ENCODE assay signal across 14 mouse cellular contexts in the genomic region with DNA sequence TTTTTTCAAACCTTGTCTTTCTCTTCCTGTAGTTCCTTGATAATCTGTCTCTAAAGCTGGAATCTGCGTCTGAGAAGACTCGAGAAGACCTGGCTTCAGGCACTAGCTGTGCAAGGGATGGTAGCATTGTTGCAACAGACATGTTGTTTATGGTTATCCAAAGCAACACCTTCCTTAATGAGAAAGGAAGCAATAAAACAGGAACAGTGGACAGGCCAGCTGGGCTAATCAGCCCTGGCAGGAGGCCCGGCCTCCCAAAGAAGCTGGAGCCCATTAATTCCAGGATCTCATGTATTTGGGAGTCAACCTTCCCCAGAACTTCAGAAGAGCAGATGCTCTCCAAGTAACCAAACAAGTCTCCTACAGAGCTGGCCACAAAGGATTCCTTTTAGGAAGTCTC.
DNase-seq lines count a peak whose midpoint lies in the region; ATAC-seq and TF ChIP-seq lines count a peak whose summit lies in the region.
"Had no signal": no experiment of that assay in that cellular context is flagged by ENCODE, and none has a peak within 500 bp of the region (broad histone marks: within the 10 kb centered on the region; RNA-seq: fewer than 3 reads in every experiment).

No protein-coding gene starts in this region.

- no peak for TF ChIP-seq CTCF in kidney, adult 2 months (conservative IDR thresholded peaks at IDR 0.05; ENCODE audit: insufficient read depth, insufficient read length, low read depth, low read length)

- DNase-seq in gastrocnemius, postnatal 10 days = peak; percentile 12
- no peak for DNase-seq in gastrocnemius, postnatal 25 days
- DNase-seq in kidney, adult 2 months = peak; percentile 31
- DNase-seq in MN1 (ENCODE audit: low spot score) = peak; percentile 22
- peak; percentile 69 to 77 for DNase-seq in kidney, postnatal 4 days
- no peak for DNase-seq in right cerebral cortex, postnatal 25 days
- DNase-seq in hindbrain, embryonic 10.5 days (ENCODE audit: low spot score) = no peak
- DNase-seq: adrenal gland, adult 2 months; cerebellum, adult 2 months; left cerebral cortex, postnatal 4 days; right cerebral cortex, postnatal 4 days had no signal

- TF ChIP-seq POLR2A in kidney, adult 2 months (IDR thresholded peaks at IDR 0.05; ENCODE audit: low read depth, low read length) = no peak

- ATAC-seq in kidney, embryonic 16.5 days (ENCODE audit: low FRiP score, low TSS enrichment) = no peak

- H3K27ac ChIP-seq in kidney, adult 2 months (ENCODE audit: insufficient read depth, low read depth, low read length) = no peak overlapping the region
- no peak overlapping the region; the same call in 1 of the 2 replicates for H3K27ac ChIP-seq in kidney, embryonic 16.5 days (ENCODE audit: low read length)
- no peak overlapping the region for H3K27ac ChIP-seq in hindbrain, embryonic 10.5 days
- H3K27ac ChIP-seq: midbrain, embryonic 12.5 days; stomach, embryonic 15.5 days had no signal

- no peaks in the 10 kb centered on the region for H3K9me3 ChIP-seq in kidney, embryonic 16.5 days (ENCODE audit: low read length)
- H3K9me3 ChIP-seq in hindbrain, embryonic 10.5 days = no peaks in the 10 kb centered on the region
- H3K9me3 ChIP-seq: midbrain, embryonic 12.5 days; stomach, embryonic 15.5 days had no signal

- no peaks in the 10 kb centered on the region for H3K36me3 ChIP-seq in kidney, adult 2 months (ENCODE audit: control insufficient read depth, insufficient read depth, low read length)
- no peaks in the 10 kb centered on the region for H3K36me3 ChIP-seq in kidney, embryonic 16.5 days (ENCODE audit: insufficient read depth, low read length)
- H3K36me3 ChIP-seq in hindbrain, embryonic 10.5 days = no peaks in the 10 kb centered on the region
- H3K36me3 ChIP-seq: midbrain, embryonic 12.5 days; stomach, embryonic 15.5 days had no signal

- H3K27me3 ChIP-seq in kidney, adult 2 months (replicated peaks; ENCODE audit: control insufficient read depth, insufficient read depth, low read length) = no peaks in the 10 kb centered on the region
- no peaks in the 10 kb centered on the region for H3K27me3 ChIP-seq in kidney, embryonic 16.5 days (ENCODE audit: insufficient read depth, low read length)
- H3K27me3 ChIP-seq in hindbrain, embryonic 10.5 days (ENCODE audit: insufficient read depth, poor library complexity, severe bottlenecking) = no peaks in the 10 kb centered on the region
- H3K27me3 ChIP-seq: midbrain, embryonic 12.5 days; stomach, embryonic 15.5 days had no signal

- H3K4me3 ChIP-seq in kidney, adult 2 months (ENCODE audit: insufficient read depth, low read depth, low read length) = no peak overlapping the region
- no peak overlapping the region for H3K4me3 ChIP-seq in kidney, embryonic 16.5 days (ENCODE audit: low read length)
- H3K4me3 ChIP-seq in hindbrain, embryonic 10.5 days = no peak overlapping the region
- H3K4me3 ChIP-seq: midbrain, embryonic 12.5 days; stomach, embryonic 15.5 days had no signal

- 38% methylated on average over 3 of the region's 3 CpGs for WGBS in kidney, adult 2 months
- WGBS in kidney, embryonic 16.5 days = 45% methylated on average over 3 of the region's 3 CpGs
- WGBS in hindbrain, embryonic 10.5 days = 87% methylated on average over 3 of the region's 3 CpGs

- H3K4me1 ChIP-seq in kidney, adult 2 months (ENCODE audit: control insufficient read depth, insufficient read depth, low read length) = no peaks in the 10 kb centered on the region
- no peaks in the 10 kb centered on the region for H3K4me1 ChIP-seq in kidney, embryonic 16.5 days (ENCODE audit: insufficient read depth, low read length)
- H3K4me1 ChIP-seq in hindbrain, embryonic 10.5 days (replicated peaks) = no peaks in the 10 kb centered on the region
- H3K4me1 ChIP-seq: midbrain, embryonic 12.5 days; stomach, embryonic 15.5 days had no signal

- no peak overlapping the region for H3K4me2 ChIP-seq in kidney, embryonic 16.5 days (replicated peaks; ENCODE audit: low read depth, low read length)
- H3K4me2 ChIP-seq: midbrain, embryonic 12.5 days; stomach, embryonic 15.5 days had no signal

- H3K9ac ChIP-seq in kidney, embryonic 16.5 days (replicated peaks; ENCODE audit: low read length) = no peak overlapping the region
- H3K9ac ChIP-seq: midbrain, embryonic 12.5 days; stomach, embryonic 15.5 days had no signal

Comparison
In these comparisons a context has a peak if more than half of its experiments do, and no peak if none do; other contexts are left out.
1. DNase-seq: peak in gastrocnemius, postnatal 10 days (single experiment), kidney, adult 2 months (single experiment), MN1 (single experiment) and kidney, postnatal 4 days (2 of 2); none in gastrocnemius, postnatal 25 days (single experiment), right cerebral cortex, postnatal 25 days (single experiment) and hindbrain, embryonic 10.5 days (single experiment).